Mouse (Mus musculus): ENCODE data around the gene Rin2. TPM values are rescaled to one million over a fixed set of nuclear protein-coding genes. Genes with fewer than 3 reads are reported as not detected.
A peak's percentile ranks its signal among the peaks of the same experiment; 100 is the strongest.

The Rin2 gene
- total and polyA plus RNA-seq, 3 experiments: 0.05 to 0.10 (median 0.08) TPM

- peak; percentile 35; the same call in 1 of the 2 replicates for TF ChIP-seq BHLHE40 (IDR thresholded peaks at IDR 0.05; ENCODE audit: low read depth, low read length)
- no peak for TF ChIP-seq MXI1 (IDR thresholded peaks at IDR 0.05; ENCODE audit: low read depth, low read length)
- Histone ChIP-seq H3K36me3 (replicated peaks in 1 of 2; ENCODE audit: control insufficient read depth in 1 of 2, insufficient read depth in 1 of 2, low read length in 1 of 2) (no peaks in the 10 kb centered on the region), H3K9ac (ENCODE audit: insufficient read depth, low read depth) (no peak overlapping the region), H3K4me1 (ENCODE audit: control insufficient read depth in 1 of 2, insufficient read depth in 2 of 2) (peaks cover 2 to 9% of the 10 kb centered on the region in 2 experiments; a peak in 3 of 4 replicates), H3K79me2 (replicated peaks; ENCODE audit: control insufficient read depth, extremely low read depth, insufficient read depth, poor library complexity, severe bottlenecking) (no peaks in the 10 kb centered on the region), H3K27ac (ENCODE audit: insufficient read depth, low read depth) (no peak overlapping the region), H3K9me3 (replicated peaks; ENCODE audit: low read length) (no peaks in the 10 kb centered on the region), H3K4me3 (replicated peaks in 1 of 3; ENCODE audit: low read depth in 2 of 3, low read length in 2 of 3, poor library complexity in 1 of 3) (no peak overlapping the region), H3K27me3 (replicated peaks) (no peaks in the 10 kb centered on the region), H3K4me2 (ENCODE audit: insufficient read depth, low read depth, poor library complexity, severe bottlenecking) (no peak overlapping the region)
- dilution Hi-C loops (cut with MboI; ENCODE audit: extremely low pct_ligation_motif_present, extremely low pct_unique_long_range_greater_than_20kb, low sequenced_read_pairs): no loop called here
- in situ Hi-C loops (cut with MboI; ENCODE audit: low pct_ligation_motif_present, low pct_unique_long_range_greater_than_20kb, low sequenced_read_pairs): loop anchor here (25.0 kb wide), 1 partner anchor 696 kb away; no protein-coding TSS in a partner anchor
- peak; percentile 6 for DNase-seq (ENCODE audit: extremely low read depth)
These were observed 16.5 kb downstream of the Rin2 start for GRCm38 (mm10) chr2:145691367-145692009.

GRCm38 (mm10) chr2:145697160-145697559 is 22.1 kb downstream of the Rin2 start:
- in situ Hi-C loops (cut with MboI; ENCODE audit: low pct_ligation_motif_present, low pct_unique_long_range_greater_than_20kb, low sequenced_read_pairs): loop anchor here (25.0 kb wide), 1 partner anchor 690 kb away; no protein-coding TSS in a partner anchor
- H3K27me3 ChIP-seq (replicated peaks): no peaks in the 10 kb centered on the region
- no peak overlapping the region for H3K9ac ChIP-seq (ENCODE audit: insufficient read depth, low read depth)
- no peaks in the 10 kb centered on the region for H3K9me3 ChIP-seq (replicated peaks; ENCODE audit: low read length)
- no peak for DNase-seq (ENCODE audit: extremely low read depth)
- dilution Hi-C loops (cut with MboI; ENCODE audit: extremely low pct_ligation_motif_present, extremely low pct_unique_long_range_greater_than_20kb, low sequenced_read_pairs): no loop called here
- H3K36me3 ChIP-seq (replicated peaks in 1 of 2; ENCODE audit: control insufficient read depth in 1 of 2, insufficient read depth in 1 of 2, low read length in 1 of 2): no peaks in the 10 kb centered on the region
- H3K27ac ChIP-seq (ENCODE audit: insufficient read depth, low read depth): no peak overlapping the region
- TF ChIP-seq RAD21 (IDR thresholded peaks at IDR 0.05; ENCODE audit: low read depth, low read length): no peak
- TF ChIP-seq ZMIZ1 (IDR thresholded peaks at IDR 0.05; ENCODE audit: low read depth, low read length): no peak
- no peak for TF ChIP-seq CTCF (conservative IDR thresholded peaks at IDR 0.05 in 1 of 2, IDR thresholded peaks at IDR 0.05 in 1 of 2; ENCODE audit: low read depth in 2 of 2, low read length in 2 of 2)
- no peak for TF ChIP-seq MEF2A (IDR thresholded peaks at IDR 0.05; ENCODE audit: borderline replicate concordance, low read depth, low read length)
- TF ChIP-seq ELF1 (IDR thresholded peaks at IDR 0.05; ENCODE audit: low read depth, low read length): no peak
- TF ChIP-seq CHD1 (IDR thresholded peaks at IDR 0.05; ENCODE audit: low read depth, low read length): no peak
- no peak for TF ChIP-seq BHLHE40 (IDR thresholded peaks at IDR 0.05; ENCODE audit: low read depth, low read length)
- TF ChIP-seq GABPA (IDR thresholded peaks at IDR 0.05; ENCODE audit: insufficient replicate concordance, low read depth, low read length): no peak
- no peak for TF ChIP-seq KAT2A (IDR thresholded peaks at IDR 0.05; ENCODE audit: insufficient replicate concordance, low read length)
- no peak for TF ChIP-seq UBTF (IDR thresholded peaks at IDR 0.05; ENCODE audit: low read depth, low read length)
- H3K4me2 ChIP-seq (ENCODE audit: insufficient read depth, low read depth, poor library complexity, severe bottlenecking): no peak overlapping the region
- H3K4me1 ChIP-seq (ENCODE audit: control insufficient read depth in 1 of 2, insufficient read depth in 2 of 2): 0 out of 4 replicates have a peak, but pooled peaks cover 0 to 5% of the 10 kb centered on the region in 2 experiments
- H3K79me2 ChIP-seq (replicated peaks; ENCODE audit: control insufficient read depth, extremely low read depth, insufficient read depth, poor library complexity, severe bottlenecking): no peaks in the 10 kb centered on the region
- H3K4me3 ChIP-seq (replicated peaks in 1 of 3; ENCODE audit: low read depth in 2 of 3, low read length in 2 of 3, poor library complexity in 1 of 3): no peak overlapping the region
